ENCODE assay signal across 32 mouse cellular contexts in the genomic region with DNA sequence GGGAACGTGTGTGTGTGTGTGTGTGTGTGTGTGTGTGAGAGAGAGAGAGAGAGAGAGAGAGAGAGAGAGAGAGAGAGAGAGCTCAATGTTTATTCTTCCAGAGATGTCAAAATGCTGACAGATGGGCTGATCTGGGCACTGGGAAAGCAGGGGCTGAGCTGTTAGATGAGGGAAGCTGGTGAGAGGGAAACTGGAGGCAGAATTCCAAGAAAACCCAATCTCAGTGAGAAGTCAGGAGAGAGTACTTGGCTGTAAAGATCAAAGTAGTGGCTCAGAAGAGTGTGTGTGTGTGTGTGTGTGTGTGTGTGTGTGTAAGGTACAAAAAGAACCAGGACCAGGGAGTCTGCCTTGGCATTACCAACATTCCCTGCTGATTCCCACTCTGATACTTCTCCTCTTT. TPM values are rescaled to one million over a fixed set of nuclear protein-coding genes. Genes with fewer than 3 reads are reported as not detected.
A peak's percentile ranks its signal among the peaks of the same experiment; 100 is the strongest.
DNase-seq lines count a peak whose midpoint lies in the region; ATAC-seq and TF ChIP-seq lines count a peak whose summit lies in the region.
"Had no signal": no experiment of that assay in that cellular context is flagged by ENCODE, and none has a peak within 500 bp of the region (broad histone marks: within the 10 kb centered on the region; RNA-seq: fewer than 3 reads in every experiment).

No protein-coding gene starts in this region.

- H3K9ac ChIP-seq in forebrain, embryonic 14.5 days (ENCODE audit: low read length), result no peak overlapping the region
- H3K9ac ChIP-seq in hindbrain, postnatal 0 days (replicated peaks; ENCODE audit: low read length), result no peak overlapping the region
- no peak overlapping the region for H3K9ac ChIP-seq in hindbrain, embryonic 14.5 days
- H3K9ac ChIP-seq in lung, embryonic 15.5 days, result no peak overlapping the region
- H3K9ac ChIP-seq: hindbrain, embryonic 12.5 days; limb, embryonic 12.5 days; liver, embryonic 15.5 days; midbrain, embryonic 15.5 days; neural tube, embryonic 12.5 days had no signal

- DNase-seq in forebrain, embryonic 14.5 days (ENCODE audit: low spot score), result peak; percentile 79
- no peak for DNase-seq in forebrain, embryonic 10.5 days (ENCODE audit: extremely low spot score, low spot score)
- peak; percentile 42 for DNase-seq in hindbrain, postnatal 0 days (ENCODE audit: low spot score)
- no peak for DNase-seq in hindbrain, embryonic 14.5 days (ENCODE audit: low spot score)
- DNase-seq in lung, postnatal 10 days, result no peak
- peak; percentile 77 for DNase-seq in brain, adult 2 months (ENCODE audit: low read depth, low spot score)
- DNase-seq in limb, embryonic 10.5 days (ENCODE audit: low spot score), result no peak
- DNase-seq: adrenal gland, postnatal 25 days; cerebellum, adult 8-10 months; gastrocnemius, adult 2 months; gastrocnemius, postnatal 36 days; heart, adult 18-20 months; heart, postnatal 36 days; kidney, postnatal 14 days; layer of hippocampus, postnatal 36 days; lung, postnatal 14 days; right cerebral cortex, adult 18-20 months; spleen, adult 18-20 months; thymus, postnatal 4 days had no signal

- H3K27ac ChIP-seq in forebrain, embryonic 14.5 days (ENCODE audit: low read depth, low read length), result peak overlapping the region; percentile 1; the same call in 1 of the 2 replicates
- no peak overlapping the region for H3K27ac ChIP-seq in forebrain, embryonic 10.5 days
- 0 out of 2 replicates have a peak overlapping the region, but pooled peaks have one; percentile 16 for H3K27ac ChIP-seq in hindbrain, postnatal 0 days
- no peak overlapping the region for H3K27ac ChIP-seq in hindbrain, embryonic 14.5 days
- peak overlapping the region; percentile 75 for H3K27ac ChIP-seq in lung, embryonic 15.5 days
- H3K27ac ChIP-seq in limb, embryonic 10.5 days, result no peak overlapping the region
- H3K27ac ChIP-seq: gastrocnemius, adult 2 months; hindbrain, embryonic 12.5 days; limb, embryonic 12.5 days; liver, embryonic 15.5 days; midbrain, embryonic 10.5 days; midbrain, embryonic 15.5 days; neural tube, embryonic 12.5 days had no signal

- H3K9me3 ChIP-seq in forebrain, embryonic 14.5 days (replicated peaks; ENCODE audit: control insufficient read depth, low read length), result no peaks in the 10 kb centered on the region
- no peaks in the 10 kb centered on the region for H3K9me3 ChIP-seq in forebrain, embryonic 10.5 days
- no peaks in the 10 kb centered on the region for H3K9me3 ChIP-seq in hindbrain, postnatal 0 days (ENCODE audit: low read length)
- no peaks in the 10 kb centered on the region for H3K9me3 ChIP-seq in hindbrain, embryonic 14.5 days (ENCODE audit: control insufficient read depth, low read length)
- H3K9me3 ChIP-seq in lung, embryonic 15.5 days, result no peaks in the 10 kb centered on the region
- H3K9me3 ChIP-seq in limb, embryonic 10.5 days (replicated peaks), result no peaks in the 10 kb centered on the region
- H3K9me3 ChIP-seq: hindbrain, embryonic 12.5 days; limb, embryonic 12.5 days; liver, embryonic 15.5 days; midbrain, embryonic 10.5 days; midbrain, embryonic 15.5 days; neural tube, embryonic 12.5 days had no signal

- H3K4me1 ChIP-seq in forebrain, embryonic 14.5 days (ENCODE audit: control insufficient read depth, insufficient read depth, low read length), result peaks cover 8% of the 10 kb centered on the region; the same call in 1 of the 2 replicates
- peaks cover 20% of the 10 kb centered on the region for H3K4me1 ChIP-seq in forebrain, embryonic 10.5 days
- H3K4me1 ChIP-seq in hindbrain, postnatal 0 days (ENCODE audit: insufficient read depth, low read length), result peaks cover 14% of the 10 kb centered on the region
- peaks cover 10% of the 10 kb centered on the region; the same call in 1 of the 2 replicates for H3K4me1 ChIP-seq in hindbrain, embryonic 14.5 days (replicated peaks; ENCODE audit: control insufficient read depth, insufficient read depth, low read length)
- H3K4me1 ChIP-seq in lung, embryonic 15.5 days, result peaks cover 26% of the 10 kb centered on the region
- peaks cover 26% of the 10 kb centered on the region for H3K4me1 ChIP-seq in limb, embryonic 10.5 days
- H3K4me1 ChIP-seq: liver, embryonic 15.5 days had no signal

- H3K4me3 ChIP-seq in forebrain, embryonic 14.5 days (ENCODE audit: low read depth, low read length), result no peak overlapping the region
- H3K4me3 ChIP-seq in forebrain, embryonic 10.5 days, result no peak overlapping the region
- no peak overlapping the region for H3K4me3 ChIP-seq in hindbrain, postnatal 0 days (ENCODE audit: low read length)
- no peak overlapping the region for H3K4me3 ChIP-seq in hindbrain, embryonic 14.5 days (replicated peaks; ENCODE audit: low read length)
- no peak overlapping the region for H3K4me3 ChIP-seq in lung, embryonic 15.5 days
- H3K4me3 ChIP-seq in limb, embryonic 10.5 days, result no peak overlapping the region
- H3K4me3 ChIP-seq: erythroblast, embryonic 14.5 days; gastrocnemius, adult 2 months; hindbrain, embryonic 12.5 days; limb, embryonic 12.5 days; liver, embryonic 15.5 days; midbrain, embryonic 10.5 days; midbrain, embryonic 15.5 days; myocyte; neural tube, embryonic 12.5 days had no signal

- H3K27me3 ChIP-seq in forebrain, embryonic 14.5 days (replicated peaks; ENCODE audit: control insufficient read depth, insufficient read depth, low read length), result peaks cover 6% of the 10 kb centered on the region
- peaks cover 48% of the 10 kb centered on the region for H3K27me3 ChIP-seq in forebrain, embryonic 10.5 days (ENCODE audit: poor library complexity, severe bottlenecking)
- H3K27me3 ChIP-seq in hindbrain, postnatal 0 days (ENCODE audit: insufficient read depth, low read length), result no peaks in the 10 kb centered on the region
- H3K27me3 ChIP-seq in hindbrain, embryonic 14.5 days (ENCODE audit: control insufficient read depth, insufficient read depth, low read length), result peaks cover 10% of the 10 kb centered on the region; the same call in 1 of the 2 replicates
- H3K27me3 ChIP-seq in lung, embryonic 15.5 days, result peaks cover 30% of the 10 kb centered on the region
- H3K27me3 ChIP-seq in limb, embryonic 10.5 days (ENCODE audit: low read depth, poor library complexity, severe bottlenecking), result peaks cover 31% of the 10 kb centered on the region

- H3K36me3 ChIP-seq in forebrain, embryonic 14.5 days (ENCODE audit: control insufficient read depth, insufficient read depth, low read length), result no peaks in the 10 kb centered on the region
- no peaks in the 10 kb centered on the region for H3K36me3 ChIP-seq in forebrain, embryonic 10.5 days (replicated peaks)
- H3K36me3 ChIP-seq in hindbrain, postnatal 0 days (ENCODE audit: insufficient read depth, low read length), result no peaks in the 10 kb centered on the region
- H3K36me3 ChIP-seq in hindbrain, embryonic 14.5 days (replicated peaks; ENCODE audit: control insufficient read depth, insufficient read depth), result no peaks in the 10 kb centered on the region
- no peaks in the 10 kb centered on the region for H3K36me3 ChIP-seq in lung, embryonic 15.5 days
- no peaks in the 10 kb centered on the region for H3K36me3 ChIP-seq in limb, embryonic 10.5 days
- H3K36me3 ChIP-seq: hindbrain, embryonic 12.5 days; limb, embryonic 12.5 days; liver, embryonic 15.5 days; midbrain, embryonic 10.5 days; midbrain, embryonic 15.5 days; neural tube, embryonic 12.5 days had no signal

- TF ChIP-seq CTCF in hindbrain, postnatal 0 days (IDR thresholded peaks at IDR 0.05; ENCODE audit: low read depth), result no peak

- peak; percentile 32; the same call in 1 of the 2 replicates for ATAC-seq in forebrain, embryonic 14.5 days
- no peak for ATAC-seq in hindbrain, postnatal 0 days
- ATAC-seq in hindbrain, embryonic 14.5 days (ENCODE audit: low FRiP score), result no peak
- ATAC-seq in lung, embryonic 15.5 days (ENCODE audit: borderline replicate concordance, extremely low read depth, low FRiP score, low TSS enrichment), result no peak
- ATAC-seq: intestine, postnatal 0 days; midbrain, embryonic 15.5 days had no signal

- 13% methylated on average over 1 of the region's 1 CpGs for WGBS in forebrain, embryonic 14.5 days
- 30% methylated on average over 1 of the region's 1 CpGs for WGBS in forebrain, embryonic 10.5 days
- WGBS in hindbrain, postnatal 0 days, result 12% methylated on average over 1 of the region's 1 CpGs
- 19% methylated on average over 1 of the region's 1 CpGs for WGBS in hindbrain, embryonic 14.5 days
- whole genome bisulfite sequencing in lung, embryonic 15.5 days, result 0% methylated on average over 1 of the region's 1 CpGs
- 29% methylated on average over 1 of the region's 1 CpGs for WGBS in limb, embryonic 10.5 days

- H3K4me2 ChIP-seq in forebrain, embryonic 14.5 days (ENCODE audit: low read length), result no peak overlapping the region
- H3K4me2 ChIP-seq in hindbrain, postnatal 0 days (ENCODE audit: low read depth, low read length), result no peak overlapping the region
- H3K4me2 ChIP-seq in hindbrain, embryonic 14.5 days (replicated peaks), result no peak overlapping the region
- H3K4me2 ChIP-seq in lung, embryonic 15.5 days, result no peak overlapping the region
- H3K4me2 ChIP-seq: heart, embryonic 11.5 days; hindbrain, embryonic 12.5 days; liver, embryonic 15.5 days; neural tube, embryonic 12.5 days had no signal

RNA-seq across cellular contexts. Expression of a gene that starts 3.3 kb away (rescaled TPM):
- 122 and 126 TPM in 2 replicates for polyA plus RNA-seq in forebrain, embryonic 14.5 days (2014; fragmentation: Nextera tagmentation; extraction: Ambion mirVana)
- polyA plus RNA-seq in forebrain, embryonic 10.5 days (2016; fragmentation: Nextera tagmentation; extraction: Ambion mirVana), result 179 and 184 TPM in 2 replicates
- 35.2 and 40.9 TPM in 2 replicates for total RNA-seq in hindbrain, postnatal 0 days (2014; rRNA removed)
- 417 and 436 TPM in 2 replicates for polyA plus RNA-seq in hindbrain, postnatal 0 days (2015; fragmentation: Nextera tagmentation; extraction: Ambion mirVana)
- 215 and 239 TPM in 2 replicates for polyA plus RNA-seq in hindbrain, embryonic 14.5 days (2014; fragmentation: Nextera tagmentation; extraction: Ambion mirVana)
- 552 and 585 TPM in 2 replicates for polyA plus RNA-seq in lung, embryonic 15.5 days (2015; fragmentation: Nextera tagmentation; extraction: Ambion mirVana)
- 430 and 439 TPM in 2 replicates for polyA plus RNA-seq in limb, embryonic 10.5 days (2016; fragmentation: Nextera tagmentation; extraction: Ambion mirVana)

RNA-seq across cellular contexts. Expression of a gene that starts 6.0 kb away (rescaled TPM):
- 6.0 and 6.3 TPM in 2 replicates for polyA plus RNA-seq in forebrain, embryonic 14.5 days (2014; fragmentation: Nextera tagmentation; extraction: Ambion mirVana)
- polyA plus RNA-seq in forebrain, embryonic 10.5 days (2016; fragmentation: Nextera tagmentation; extraction: Ambion mirVana), result 9.7 and 10.7 TPM in 2 replicates
- total RNA-seq in hindbrain, postnatal 0 days (2014; rRNA removed), result 15.9 and 18.8 TPM in 2 replicates
- 6.7 and 7.6 TPM in 2 replicates for polyA plus RNA-seq in hindbrain, postnatal 0 days (2015; fragmentation: Nextera tagmentation; extraction: Ambion mirVana)
- polyA plus RNA-seq in hindbrain, embryonic 14.5 days (2014; fragmentation: Nextera tagmentation; extraction: Ambion mirVana), result 5.9 and 6.7 TPM in 2 replicates
- polyA plus RNA-seq in lung, embryonic 15.5 days (2015; fragmentation: Nextera tagmentation; extraction: Ambion mirVana), result 3.7 and 4.8 TPM in 2 replicates
- polyA plus RNA-seq in limb, embryonic 10.5 days (2016; fragmentation: Nextera tagmentation; extraction: Ambion mirVana), result 16.2 TPM in 2 replicates
- total RNA-seq: common myeloid progenitor, adult 5-6 weeks; megakaryocyte progenitor cell, adult 5-6 weeks had no signal
- polyA plus RNA-seq: erythroblast, embryonic 14.5 days had no signal

RNA-seq across cellular contexts. Expression of a gene that starts 25.2 kb away (rescaled TPM):
- polyA plus RNA-seq in forebrain, embryonic 14.5 days (2014; fragmentation: Nextera tagmentation; extraction: Ambion mirVana), result 8.8 and 9.9 TPM in 2 replicates
- 11.0 and 12.8 TPM in 2 replicates for polyA plus RNA-seq in forebrain, embryonic 10.5 days (2016; fragmentation: Nextera tagmentation; extraction: Ambion mirVana)
- total RNA-seq in hindbrain, postnatal 0 days (2014; rRNA removed), result 22.6 and 24.8 TPM in 2 replicates
- 21.0 and 29.2 TPM in 2 replicates for polyA plus RNA-seq in hindbrain, postnatal 0 days (2015; fragmentation: Nextera tagmentation; extraction: Ambion mirVana)
- polyA plus RNA-seq in hindbrain, embryonic 14.5 days (2014; fragmentation: Nextera tagmentation; extraction: Ambion mirVana), result 17.6 and 20.4 TPM in 2 replicates
- polyA plus RNA-seq in lung, embryonic 15.5 days (2015; fragmentation: Nextera tagmentation; extraction: Ambion mirVana), result 12.5 and 17.3 TPM in 2 replicates
- 9.2 and 10.2 TPM in 2 replicates for polyA plus RNA-seq in limb, embryonic 10.5 days (2016; fragmentation: Nextera tagmentation; extraction: Ambion mirVana)

RNA-seq across cellular contexts. Expression of a gene that starts 26.3 kb away (rescaled TPM):
- polyA plus RNA-seq in forebrain, embryonic 14.5 days (2014; fragmentation: Nextera tagmentation; extraction: Ambion mirVana), result 244 and 295 TPM in 2 replicates
- polyA plus RNA-seq in forebrain, embryonic 10.5 days (2016; fragmentation: Nextera tagmentation; extraction: Ambion mirVana), result 166 and 178 TPM in 2 replicates
- 70.9 and 97.6 TPM in 2 replicates for total RNA-seq in hindbrain, postnatal 0 days (2014; rRNA removed)
- 292 and 298 TPM in 2 replicates for polyA plus RNA-seq in hindbrain, postnatal 0 days (2015; fragmentation: Nextera tagmentation; extraction: Ambion mirVana)
- 228 and 269 TPM in 2 replicates for polyA plus RNA-seq in hindbrain, embryonic 14.5 days (2014; fragmentation: Nextera tagmentation; extraction: Ambion mirVana)
- polyA plus RNA-seq in lung, embryonic 15.5 days (2015; fragmentation: Nextera tagmentation; extraction: Ambion mirVana), result 186 and 195 TPM in 2 replicates
- 168 and 182 TPM in 2 replicates for polyA plus RNA-seq in limb, embryonic 10.5 days (2016; fragmentation: Nextera tagmentation; extraction: Ambion mirVana)

RNA-seq across cellular contexts. Expression of a gene that starts 36.1 kb away (rescaled TPM):
- 1.3 and 1.8 TPM in 2 replicates for polyA plus RNA-seq in forebrain, embryonic 14.5 days (2014; fragmentation: Nextera tagmentation; extraction: Ambion mirVana)
- 0.15 and 0.36 TPM in 2 replicates for polyA plus RNA-seq in forebrain, embryonic 10.5 days (2016; fragmentation: Nextera tagmentation; extraction: Ambion mirVana)
- 29.0 and 30.6 TPM in 2 replicates for total RNA-seq in hindbrain, postnatal 0 days (2014; rRNA removed)
- 15.1 and 16.9 TPM in 2 replicates for polyA plus RNA-seq in hindbrain, postnatal 0 days (2015; fragmentation: Nextera tagmentation; extraction: Ambion mirVana)
- polyA plus RNA-seq in hindbrain, embryonic 14.5 days (2014; fragmentation: Nextera tagmentation; extraction: Ambion mirVana), result 6.2 and 7.2 TPM in 2 replicates
- polyA plus RNA-seq in lung, embryonic 15.5 days (2015; fragmentation: Nextera tagmentation; extraction: Ambion mirVana), result 5.0 TPM in 2 replicates
- 0.15 and 0.24 TPM in 2 replicates for polyA plus RNA-seq in limb, embryonic 10.5 days (2016; fragmentation: Nextera tagmentation; extraction: Ambion mirVana)
- total RNA-seq: common myeloid progenitor, adult 5-6 weeks had no signal
- polyA plus RNA-seq: erythroblast, embryonic 14.5 days had no signal

Comparison
In these comparisons a context has a peak if more than half of its experiments do, and no peak if none do; other contexts are left out.
1. DNase-seq: peak in forebrain, embryonic 14.5 days (single experiment), hindbrain, postnatal 0 days (single experiment) and brain, adult 2 months (single experiment); none in forebrain, embryonic 10.5 days (single experiment), hindbrain, embryonic 14.5 days (single experiment), lung, postnatal 10 days (single experiment) and limb, embryonic 10.5 days (single experiment).
2. H3K27ac ChIP-seq: peak in forebrain, embryonic 14.5 days (single experiment), hindbrain, postnatal 0 days (single experiment) and lung, embryonic 15.5 days (single experiment); none in forebrain, embryonic 10.5 days (single experiment), hindbrain, embryonic 14.5 days (single experiment) and limb, embryonic 10.5 days (single experiment).